Mouse (Mus musculus) embryonic fibroblast, embryonic 13.5 days (primary cell): ENCODE data around the gene Cdh13.

Experiments used
- CTCF ChIP-seq: IDR thresholded peaks from 2 replicates; pipeline ENCODE4 v1.5.1; 2011; ENCODE audit warnings: mild to moderate bottlenecking, control low read depth, low read length, moderate library complexity, borderline replicate concordance; ENCODE audit not compliant: insufficient read depth
- POLR2A ChIP-seq: IDR thresholded peaks from 2 replicates; pipeline ENCODE4 v1.6.1; 2011; ENCODE audit warnings: low read depth, mild to moderate bottlenecking, control low read depth, low read length, moderate library complexity

DNA sequence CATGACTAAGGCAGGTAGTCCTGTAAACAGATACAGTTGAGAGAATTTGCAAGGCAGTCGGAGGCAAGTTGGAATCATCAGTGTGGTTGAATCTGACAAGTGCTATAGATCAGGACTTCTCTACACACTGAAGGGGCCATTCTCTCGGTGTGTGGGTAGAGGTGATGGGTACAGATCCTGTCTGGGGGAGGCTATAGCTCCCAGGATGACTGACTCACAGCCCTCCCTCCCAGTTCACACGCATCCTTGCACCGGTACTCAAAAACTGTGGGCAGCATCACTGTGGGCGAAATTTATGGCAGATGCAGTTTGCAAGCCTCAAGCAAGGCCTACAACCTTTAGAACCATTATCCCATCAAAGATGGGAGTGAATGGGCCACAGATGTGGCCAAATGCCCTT lies 381.5 kb downstream of the Cdh13 start:
- TF ChIP-seq CTCF: no peak
- TF ChIP-seq POLR2A: no peak
